Mouse (Mus musculus): ENCODE results near the gene Dgcr2.

DNA sequence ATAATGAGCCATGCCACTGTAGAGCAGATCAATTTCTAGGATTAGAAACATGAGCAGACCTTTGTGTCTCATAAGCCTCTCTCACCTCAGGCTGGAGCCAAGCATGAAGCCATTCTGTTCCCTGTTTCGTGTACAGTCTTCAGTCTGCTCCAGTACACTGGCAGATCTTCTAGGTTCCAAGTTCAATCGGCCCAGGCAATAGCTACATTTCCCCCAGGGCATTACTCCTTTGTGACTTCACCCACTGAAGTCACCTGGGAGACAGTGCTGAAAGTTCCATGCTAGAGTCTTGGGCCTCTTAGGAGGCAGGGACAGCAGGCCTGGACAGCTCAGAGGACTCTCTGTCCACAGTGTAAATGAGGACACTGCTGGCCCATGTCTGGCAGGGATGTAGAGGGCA is 4.4 kb downstream of the Dgcr2 start, which contains the start of gene Tssk1:
- no peak for TF ChIP-seq CTCF (IDR thresholded peaks at IDR 0.05; ENCODE audit: low read depth, low read length)
- TF ChIP-seq GATA2 (IDR thresholded peaks at IDR 0.05; ENCODE audit: borderline replicate concordance, low read depth, low read length), result no peak
- no peak for TF ChIP-seq TAL1 (conservative IDR thresholded peaks at IDR 0.05; ENCODE audit: low read depth, low read length)

Measured in G1E (cell line).